Mouse (Mus musculus): ENCODE data around the gene Higd1c. TPM values are rescaled to one million over a fixed set of nuclear protein-coding genes. Genes with fewer than 3 reads are reported as not detected.
"Not testable (repeated sequence)": the region's sequence is repeated elsewhere in the genome, so short reads cannot be mapped to it uniquely, and the experiment has no call there.

Higd1c gene
- polyA plus RNA-seq, 1 experiment from 2014 or later = not detected

- TF ChIP-seq CTCF (IDR thresholded peaks at IDR 0.05; ENCODE audit: low read depth) = peak; percentile 40
- not testable (repeated sequence) for H3K4me3 ChIP-seq (ENCODE audit: low read depth, low read length); DNase-seq; H3K36me3 ChIP-seq (replicated peaks; ENCODE audit: insufficient read depth, low read length); H3K4me1 ChIP-seq (ENCODE audit: insufficient read depth); H3K4me2 ChIP-seq (ENCODE audit: low read depth, low read length); H3K27me3 ChIP-seq (ENCODE audit: insufficient read depth, low read length); H3K9ac ChIP-seq (replicated peaks); H3K27ac ChIP-seq (ENCODE audit: low read depth); H3K9me3 ChIP-seq (ENCODE audit: low read length)
- ATAC-seq = peak; percentile 84
- WGBS (ENCODE audit: insufficient replicate concordance) = 36% methylated on average over 3 of the region's 9 CpGs
Observed at GRCm38 (mm10) chr15:100377847-100378505, 13.6 kb downstream of the Higd1c start.

- Histone ChIP-seq H3K9me3 (ENCODE audit: low read length) (no peaks in the 10 kb centered on the region), H3K4me3 (ENCODE audit: low read depth, low read length) (no peak overlapping the region), H3K27ac (ENCODE audit: low read depth) (no peak overlapping the region), H3K9ac (replicated peaks) (no peak overlapping the region), H3K27me3 (ENCODE audit: insufficient read depth, low read length) (no peaks in the 10 kb centered on the region), H3K36me3 (replicated peaks; ENCODE audit: insufficient read depth, low read length) (no peaks in the 10 kb centered on the region), H3K4me2 (ENCODE audit: low read depth, low read length) (no peak overlapping the region), H3K4me1 (ENCODE audit: insufficient read depth) (0 out of 2 replicates have a peak, but pooled peaks cover 3% of the 10 kb centered on the region)
- ATAC-seq (no peak), DNase-seq (no peak)
- 85% methylated on average over 8 of the region's 8 CpGs for WGBS (ENCODE audit: insufficient replicate concordance)
- TF ChIP-seq EP300 (IDR thresholded peaks at IDR 0.05; ENCODE audit: low read depth) (no peak), CTCF (IDR thresholded peaks at IDR 0.05; ENCODE audit: low read depth) (no peak)
Observed at GRCm38 (mm10) chr15:100379658-100380057, 15.3 kb downstream of the Higd1c start.

DNA sequence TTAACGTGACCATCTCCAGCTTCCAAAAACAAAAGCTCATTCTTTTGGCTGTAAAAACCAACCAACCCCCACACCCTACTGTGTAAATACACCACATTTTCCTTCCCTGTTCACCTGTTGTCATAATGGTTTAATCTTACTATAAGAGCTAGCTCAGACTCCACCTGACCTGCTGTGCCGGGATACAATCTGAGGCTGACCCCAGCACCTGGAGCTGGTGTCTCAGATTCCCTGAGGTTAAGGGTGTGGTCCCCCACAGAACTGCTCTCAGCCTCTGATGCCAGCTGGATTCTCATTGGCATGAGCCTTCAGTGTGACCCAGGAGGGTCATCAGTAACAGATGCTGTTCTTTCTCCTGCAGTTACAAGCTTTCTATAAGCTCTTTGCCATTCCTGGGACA is 15.8 kb downstream of the Higd1c start:
- Histone ChIP-seq H3K9ac (replicated peaks) (no peak overlapping the region), H3K4me3 (ENCODE audit: low read depth, low read length) (no peak overlapping the region), H3K4me1 (ENCODE audit: insufficient read depth) (0 out of 2 replicates have a peak, but pooled peaks cover 3% of the 10 kb centered on the region), H3K9me3 (ENCODE audit: low read length) (no peaks in the 10 kb centered on the region), H3K27me3 (ENCODE audit: insufficient read depth, low read length) (no peaks in the 10 kb centered on the region), H3K27ac (ENCODE audit: low read depth) (no peak overlapping the region), H3K36me3 (replicated peaks; ENCODE audit: insufficient read depth, low read length) (no peaks in the 10 kb centered on the region), H3K4me2 (ENCODE audit: low read depth, low read length) (no peak overlapping the region)
- 63% methylated on average over 2 of the region's 2 CpGs for WGBS (ENCODE audit: insufficient replicate concordance)
- TF ChIP-seq CTCF (IDR thresholded peaks at IDR 0.05; ENCODE audit: low read depth) (no peak), EP300 (IDR thresholded peaks at IDR 0.05; ENCODE audit: low read depth) (no peak)
- DNase-seq (no peak), ATAC-seq (no peak)

GRCm38 (mm10) chr15:100385705-100386104 is 21.4 kb downstream of the Higd1c start:
- Histone ChIP-seq H3K27me3 (ENCODE audit: insufficient read depth, low read length) (no peaks in the 10 kb centered on the region), H3K4me1 (ENCODE audit: insufficient read depth) (peaks cover 9% of the 10 kb centered on the region; the same call in 1 of the 2 replicates), H3K9ac (replicated peaks) (no peak overlapping the region), H3K4me3 (ENCODE audit: low read depth, low read length) (no peak overlapping the region), H3K4me2 (ENCODE audit: low read depth, low read length) (no peak overlapping the region), H3K36me3 (replicated peaks; ENCODE audit: insufficient read depth, low read length) (0 out of 2 replicates have a peak, but pooled peaks cover 2% of the 10 kb centered on the region), H3K9me3 (ENCODE audit: low read length) (no peaks in the 10 kb centered on the region), H3K27ac (ENCODE audit: low read depth) (no peak overlapping the region)
- DNase-seq (no peak), ATAC-seq (no peak)
- WGBS (ENCODE audit: insufficient replicate concordance) = 86% methylated on average over 9 of the region's 9 CpGs
- no peak for TF ChIP-seq EP300 (IDR thresholded peaks at IDR 0.05; ENCODE audit: low read depth)
- no peak for TF ChIP-seq CTCF (IDR thresholded peaks at IDR 0.05; ENCODE audit: low read depth)

GRCm38 (mm10) chr15:100387544-100388223 is 23.3 kb downstream of the Higd1c start:
- Histone ChIP-seq H3K27ac (ENCODE audit: low read depth) (peak overlapping the region; percentile 34; the same call in 1 of the 2 replicates), H3K9me3 (ENCODE audit: low read length) (no peaks in the 10 kb centered on the region), H3K9ac (replicated peaks) (no peak overlapping the region), H3K4me2 (ENCODE audit: low read depth, low read length) (0 out of 2 replicates have a peak overlapping the region, but pooled peaks have one; percentile 6), H3K36me3 (replicated peaks; ENCODE audit: insufficient read depth, low read length) (peaks cover 2% of the 10 kb centered on the region; the same call in 1 of the 2 replicates), H3K27me3 (ENCODE audit: insufficient read depth, low read length) (no peaks in the 10 kb centered on the region), H3K4me1 (ENCODE audit: insufficient read depth) (peaks cover 12% of the 10 kb centered on the region), H3K4me3 (ENCODE audit: low read depth, low read length) (no peak overlapping the region)
- WGBS (ENCODE audit: insufficient replicate concordance) = 79% methylated on average over 17 of the region's 17 CpGs
- TF ChIP-seq EP300 (IDR thresholded peaks at IDR 0.05; ENCODE audit: low read depth) (no peak), CTCF (IDR thresholded peaks at IDR 0.05; ENCODE audit: low read depth) (no peak)
- DNase-seq = no peak
- peak; percentile 42; the same call in 1 of the 2 replicates for ATAC-seq

GRCm38 (mm10) chr15:100388224-100388835 is 24.0 kb downstream of the Higd1c start:
- Histone ChIP-seq H3K36me3 (replicated peaks; ENCODE audit: insufficient read depth, low read length) (peaks cover 4% of the 10 kb centered on the region), H3K4me1 (ENCODE audit: insufficient read depth) (peaks cover 12% of the 10 kb centered on the region), H3K9ac (replicated peaks) (no peak overlapping the region), H3K4me2 (ENCODE audit: low read depth, low read length) (no peak overlapping the region), H3K27me3 (ENCODE audit: insufficient read depth, low read length) (no peaks in the 10 kb centered on the region), H3K4me3 (ENCODE audit: low read depth, low read length) (no peak overlapping the region), H3K9me3 (ENCODE audit: low read length) (no peaks in the 10 kb centered on the region), H3K27ac (ENCODE audit: low read depth) (no peak overlapping the region)
- DNase-seq (no peak), ATAC-seq (no peak)
- 57% methylated on average over 16 of the region's 16 CpGs for WGBS (ENCODE audit: insufficient replicate concordance)
- TF ChIP-seq CTCF (IDR thresholded peaks at IDR 0.05; ENCODE audit: low read depth) = no peak
- no peak for TF ChIP-seq EP300 (IDR thresholded peaks at IDR 0.05; ENCODE audit: low read depth)

Data from liver, postnatal 0 days (tissue).